Mouse (Mus musculus) limb, embryonic 13.5 days (tissue): Measurements from ENCODE around the gene Mrps15. TPM values are rescaled to one million over a fixed set of nuclear protein-coding genes. Genes with fewer than 3 reads are reported as not detected.

ENCODE experiments used
- ATAC-seq: fragments of 200-750 bp; cut with Nextera tagmentation; 2 replicates; pipeline ENCODE4 v1.8.0; 2017; ENCODE audit warnings: low read depth, moderate number of reproducible peaks, moderate TSS enrichment; ENCODE audit not compliant: low FRiP score
- H3K27ac ChIP-seq: fragments of 300-500 bp; sonication (generic); 2 replicates; pipeline ENCODE4 v1.5.1; 2015; ENCODE audit warnings: inconsistent platforms, mild to moderate bottlenecking, moderate library complexity
- H3K27me3 ChIP-seq: fragments of 300-500 bp; sonication (generic); 2 replicates; pipeline ENCODE4 v1.6.1; 2015; ENCODE audit warnings: mild to moderate bottlenecking, inconsistent platforms
- H3K36me3 ChIP-seq: fragments of 300-500 bp; sonication (generic); 2 replicates; pipeline ENCODE4 v1.6.1; 2015; ENCODE audit warnings: inconsistent platforms, mild to moderate bottlenecking, moderate library complexity
- H3K4me1 ChIP-seq: fragments of 300-500 bp; sonication (generic); 2 replicates; pipeline ENCODE4 v1.6.1; 2015; ENCODE audit warnings: inconsistent platforms
- H3K4me2 ChIP-seq: fragments of 300-500 bp; sonication (generic); replicated peaks from 2 replicates; pipeline ENCODE4 v1.6.1; 2015; ENCODE audit warnings: inconsistent platforms, mild to moderate bottlenecking, moderate library complexity
- H3K4me3 ChIP-seq: fragments of 300-500 bp; sonication (generic); 2 replicates; pipeline ENCODE4 v1.5.1; 2015; ENCODE audit warnings: moderate library complexity, mild to moderate bottlenecking, inconsistent platforms
- H3K9ac ChIP-seq: fragments of 300-500 bp; sonication (generic); 2 replicates; pipeline ENCODE4 v1.6.1; 2015; ENCODE audit warnings: mild to moderate bottlenecking, inconsistent platforms
- H3K9me3 ChIP-seq: fragments of 300-500 bp; sonication (generic); 2 replicates; pipeline ENCODE4 v1.6.1; 2016; ENCODE audit warnings: inconsistent platforms
- WGBS: fragments of 180-500 bp; shearing (Covaris S2); methylation state at CpG from one replicate; pipeline ENCODE4 v1.1.7; 2015; 5-methylcytosine and 5-hydroxymethylcytosine counted together
- polyA plus RNA-seq: library from polyadenylated mRNA; unstranded; fragments of >200 nt; fragmentation: Nextera tagmentation; extraction: Ambion mirVana; gene quantifications from 2 replicates; pipeline ENCODE4 v1.2.1, GENCODE M21; 2015

Mrps15 gene
- polyA plus RNA-seq, 1 experiment from 2014 or later: 153 TPM

GRCm38 (mm10) chr4:126051617-126052016, 4.9 kb downstream of the Mrps15 start:
- Histone ChIP-seq H3K9ac (no peak overlapping the region), H3K36me3 (peaks cover 61% of the 10 kb centered on the region), H3K27ac (no peak overlapping the region), H3K27me3 (no peaks in the 10 kb centered on the region), H3K9me3 (no peaks in the 10 kb centered on the region), H3K4me2 (no peak overlapping the region), H3K4me1 (peaks cover 14% of the 10 kb centered on the region), H3K4me3 (no peak overlapping the region)
- 81% methylated on average over 7 of the region's 7 CpGs for whole genome bisulfite sequencing
- no peak for ATAC-seq

GRCm38 (mm10) chr4:126057207-126058133, 10.7 kb downstream of the Mrps15 start:
- 12% methylated on average over 19 of the region's 19 CpGs for WGBS
- peak overlapping the region; percentile 44; the same call in 1 of the 2 replicates for H3K27ac ChIP-seq
- ATAC-seq: no peak

GRCm38 (mm10) chr4:126058134-126058996, 11.6 kb downstream of the Mrps15 start, which contains the start of gene Oscp1:
Gene Oscp1, plus strand, starts transcription at chr4:126058565.
- Histone ChIP-seq H3K4me3 (peak within 1 kb of the TSS; percentile 64), H3K9me3 (no peaks in the 10 kb centered on the region), H3K4me2 (peak within 1 kb of the TSS; percentile 87), H3K27ac (peak within 1 kb of the TSS; percentile 44; the same call in 1 of the 2 replicates), H3K9ac (peak within 1 kb of the TSS; percentile 76), H3K36me3 (peaks cover 27% of the 10 kb centered on the region), H3K4me1 (peaks cover 14% of the 10 kb centered on the region), H3K27me3 (no peaks in the 10 kb centered on the region)
- WGBS: under 1% methylated on average over 57 of the region's 57 CpGs
- peak; percentile 99 for ATAC-seq

More at GRCm38 (mm10) chr4:126057207-126058133, 10.7 kb downstream of the Mrps15 start:
- peak overlapping the region; percentile 64 for H3K4me3 ChIP-seq
- no peaks in the 10 kb centered on the region for H3K9me3 ChIP-seq
- peak overlapping the region; percentile 67 for H3K9ac ChIP-seq
- peaks cover 30% of the 10 kb centered on the region for H3K36me3 ChIP-seq
- H3K4me1 ChIP-seq: peaks cover 14% of the 10 kb centered on the region
- no peaks in the 10 kb centered on the region for H3K27me3 ChIP-seq
- H3K4me2 ChIP-seq: peak overlapping the region; percentile 87

- WGBS: 49% methylated on average over 9 of the region's 9 CpGs
- peaks cover 14% of the 10 kb centered on the region for H3K4me1 ChIP-seq
- no peaks in the 10 kb centered on the region for H3K9me3 ChIP-seq
- H3K27ac ChIP-seq: no peak overlapping the region
- H3K4me2 ChIP-seq: peak overlapping the region; percentile 87
- peaks cover 21% of the 10 kb centered on the region for H3K36me3 ChIP-seq
- no peaks in the 10 kb centered on the region for H3K27me3 ChIP-seq
- peak overlapping the region; percentile 76 for H3K9ac ChIP-seq
- peak overlapping the region; percentile 64 for H3K4me3 ChIP-seq
- ATAC-seq: no peak
These were observed 12.3 kb downstream of the Mrps15 start for GRCm38 (mm10) chr4:126058997-126059362.

- Histone ChIP-seq H3K4me3 (no peak overlapping the region), H3K27ac (no peak overlapping the region), H3K4me2 (no peak overlapping the region), H3K9ac (no peak overlapping the region), H3K4me1 (peaks cover 5% of the 10 kb centered on the region), H3K27me3 (no peaks in the 10 kb centered on the region), H3K36me3 (no peaks in the 10 kb centered on the region), H3K9me3 (no peaks in the 10 kb centered on the region)
- WGBS: 38% methylated on average over 1 of the region's 1 CpGs
- no peak for ATAC-seq
These were observed 16.1 kb downstream of the Mrps15 start for GRCm38 (mm10) chr4:126062856-126063255.

- no peak overlapping the region for H3K9ac ChIP-seq
- 91% methylated on average over 7 of the region's 7 CpGs for WGBS
- no peak for ATAC-seq
- H3K4me2 ChIP-seq: no peak overlapping the region
- H3K36me3 ChIP-seq: no peaks in the 10 kb centered on the region
- H3K4me3 ChIP-seq: no peak overlapping the region
- H3K9me3 ChIP-seq: no peaks in the 10 kb centered on the region
- H3K4me1 ChIP-seq: no peaks in the 10 kb centered on the region
- no peak overlapping the region for H3K27ac ChIP-seq
- no peaks in the 10 kb centered on the region for H3K27me3 ChIP-seq
These were observed 18.5 kb downstream of the Mrps15 start for GRCm38 (mm10) chr4:126065241-126065640.

- no peaks in the 10 kb centered on the region for H3K27me3 ChIP-seq
- 71% methylated on average over 15 of the region's 15 CpGs for WGBS
These were observed 20.8 kb downstream of the Mrps15 start for GRCm38 (mm10) chr4:126067401-126068077.

GRCm38 (mm10) chr4:126068842-126069241, 22.1 kb downstream of the Mrps15 start:
- ATAC-seq: no peak
- 85% methylated on average over 6 of the region's 6 CpGs for WGBS
- Histone ChIP-seq H3K27ac (no peak overlapping the region), H3K9me3 (no peaks in the 10 kb centered on the region), H3K9ac (no peak overlapping the region), H3K4me3 (no peak overlapping the region), H3K4me1 (no peaks in the 10 kb centered on the region), H3K4me2 (no peak overlapping the region), H3K27me3 (no peaks in the 10 kb centered on the region), H3K36me3 (no peaks in the 10 kb centered on the region)

More at GRCm38 (mm10) chr4:126067401-126068077, 20.8 kb downstream of the Mrps15 start:
- Histone ChIP-seq H3K4me3 (no peak overlapping the region), H3K4me2 (no peak overlapping the region), H3K4me1 (no peaks in the 10 kb centered on the region), H3K27ac (no peak overlapping the region), H3K9ac (no peak overlapping the region), H3K9me3 (no peaks in the 10 kb centered on the region), H3K36me3 (no peaks in the 10 kb centered on the region)
- ATAC-seq: no peak

- H3K4me1 ChIP-seq: no peaks in the 10 kb centered on the region
- H3K27ac ChIP-seq: no peak overlapping the region
- H3K4me3 ChIP-seq: no peak overlapping the region
- no peaks in the 10 kb centered on the region for H3K27me3 ChIP-seq
- no peaks in the 10 kb centered on the region for H3K9me3 ChIP-seq
- ATAC-seq: no peak
- peaks cover 10% of the 10 kb centered on the region; the same call in 1 of the 2 replicates for H3K36me3 ChIP-seq
- H3K4me2 ChIP-seq: no peak overlapping the region
- WGBS: 80% methylated on average over 6 of the region's 6 CpGs
- H3K9ac ChIP-seq: no peak overlapping the region
These were observed 31.1 kb downstream of the Mrps15 start for GRCm38 (mm10) chr4:126077833-126078232.

- no peak overlapping the region for H3K4me3 ChIP-seq
- WGBS: 79% methylated on average over 4 of the region's 4 CpGs
- no peaks in the 10 kb centered on the region for H3K4me1 ChIP-seq
- no peaks in the 10 kb centered on the region for H3K27me3 ChIP-seq
- H3K4me2 ChIP-seq: no peak overlapping the region
- H3K9me3 ChIP-seq: no peaks in the 10 kb centered on the region
- ATAC-seq: no peak
- H3K9ac ChIP-seq: no peak overlapping the region
- H3K27ac ChIP-seq: no peak overlapping the region
- peaks cover 19% of the 10 kb centered on the region; the same call in 1 of the 2 replicates for H3K36me3 ChIP-seq
These were observed 32.5 kb downstream of the Mrps15 start for GRCm38 (mm10) chr4:126079266-126079665.

- 90% methylated on average over 1 of the region's 1 CpGs for whole genome bisulfite sequencing
- Histone ChIP-seq H3K36me3 (peaks cover 19% of the 10 kb centered on the region; the same call in 1 of the 2 replicates), H3K9ac (no peak overlapping the region), H3K9me3 (no peaks in the 10 kb centered on the region), H3K27ac (no peak overlapping the region), H3K4me3 (no peak overlapping the region), H3K27me3 (no peaks in the 10 kb centered on the region), H3K4me2 (no peak overlapping the region), H3K4me1 (no peaks in the 10 kb centered on the region)
- ATAC-seq: no peak
These were observed 34.9 kb downstream of the Mrps15 start for GRCm38 (mm10) chr4:126081601-126082000.
